Mouse (Mus musculus) myocyte (in vitro differentiated cells): ENCODE results near the gene Prpf31. TPM values are rescaled to one million over a fixed set of nuclear protein-coding genes. Genes with fewer than 3 reads are reported as not detected.

Source experiments
- H3K27me3 ChIP-seq: one replicate; pipeline ENCODE4 v1.6.1; 2011; ENCODE audit not compliant: control insufficient read depth, insufficient read depth, insufficient read length
- H3K36me3 ChIP-seq: one replicate; pipeline ENCODE4 v1.6.1; 2011; ENCODE audit not compliant: control insufficient read depth, insufficient read depth
- H3K4me2 ChIP-seq: one replicate; pipeline ENCODE4 v1.6.1; 2011; ENCODE audit warnings: low read depth, control low read depth
- H3K4me3 ChIP-seq: one replicate; pipeline ENCODE4 v1.5.1; 2011; ENCODE audit warnings: mild to moderate bottlenecking, control low read depth, moderate library complexity
- H3K79me2 ChIP-seq: one replicate; pipeline ENCODE4 v1.6.1; 2011; ENCODE audit not compliant: control insufficient read depth, insufficient read depth
- H3ac ChIP-seq: one replicate; pipeline ENCODE4 v1.6.1; 2011; ENCODE audit not compliant: control insufficient read depth, insufficient read length
- CEBPB ChIP-seq: IDR thresholded peaks from 2 replicates; pipeline ENCODE4 v1.6.1; 2011; ENCODE audit warnings: mild to moderate bottlenecking, moderate library complexity; ENCODE audit not compliant: poor library complexity, insufficient read depth, severe bottlenecking
- E2F4 ChIP-seq: IDR thresholded peaks from one replicate; pipeline ENCODE4 v1.6.1; 2011; ENCODE audit warnings: mild to moderate bottlenecking, control low read depth, moderate library complexity; ENCODE audit not compliant: insufficient read depth
- MAX ChIP-seq: IDR thresholded peaks from one replicate; pipeline ENCODE4 v1.6.1; 2011; ENCODE audit warnings: low read depth, mild to moderate bottlenecking, control low read depth
- MYOD1 ChIP-seq, 3 experiments: IDR thresholded peaks; one replicate each; pipeline ENCODE4 v1.6.1; 2011; ENCODE audit warnings: control low read depth in 2 of 3, low read depth in 2 of 3, mild to moderate bottlenecking in 2 of 3, moderate library complexity in 1 of 3; ENCODE audit not compliant: insufficient read length in 2 of 3, control insufficient read depth in 1 of 3
- MYOG ChIP-seq, 3 experiments: IDR thresholded peaks; one replicate each; pipeline ENCODE4 v1.6.1; 2011; ENCODE audit warnings: control low read depth in 2 of 3, low read depth in 2 of 3, mild to moderate bottlenecking in 2 of 3; ENCODE audit not compliant: insufficient read length in 2 of 3, control insufficient read depth in 1 of 3, insufficient read depth in 1 of 3
- POLR2A ChIP-seq: IDR thresholded peaks from one replicate; pipeline ENCODE4 v1.6.1; 2011; ENCODE audit warnings: low read depth, mild to moderate bottlenecking, control low read depth, moderate library complexity; ENCODE audit not compliant: insufficient read length
- POLR2AphosphoS2 ChIP-seq: IDR thresholded peaks from one replicate; pipeline ENCODE4 v1.6.1; 2011; ENCODE audit warnings: low read depth, control low read depth; ENCODE audit not compliant: insufficient read length
- REST ChIP-seq: IDR thresholded peaks from one replicate; pipeline ENCODE4 v1.6.1; 2011; ENCODE audit warnings: mild to moderate bottlenecking, control low read depth, moderate library complexity; ENCODE audit not compliant: insufficient read depth, insufficient read length
- SRF ChIP-seq: IDR thresholded peaks from one replicate; pipeline ENCODE4 v1.6.1; 2011; ENCODE audit warnings: low read depth; ENCODE audit not compliant: control insufficient read depth, insufficient read length
- TCF12 ChIP-seq: IDR thresholded peaks from one replicate; pipeline ENCODE4 v1.6.1; 2011; ENCODE audit warnings: mild to moderate bottlenecking, control low read depth; ENCODE audit not compliant: poor library complexity, insufficient read depth, severe bottlenecking
- TCF3 ChIP-seq: IDR thresholded peaks from one replicate; pipeline ENCODE4 v1.6.1; 2011; ENCODE audit warnings: low read depth, control low read depth; ENCODE audit not compliant: insufficient read length
- USF1 ChIP-seq: IDR thresholded peaks from one replicate; pipeline ENCODE4 v1.6.1; 2011; ENCODE audit warnings: low read depth, mild to moderate bottlenecking, control low read depth, moderate library complexity
- polyA plus RNA-seq: library from polyadenylated mRNA; unstranded; fragments of >200 nt; fragmentation: generic; extraction: Trizol; gene quantifications from one replicate; pipeline ENCODE4 v1.2.1, GENCODE M21; 2012; ENCODE audit warnings: missing spikeins

Gene Prpf31
- polyA plus RNA-seq, 1 experiment: 54.8 TPM

- Histone ChIP-seq H3K27me3 (no peaks in the 10 kb centered on the region), H3ac (peak overlapping the region; percentile 73), H3K36me3 (peaks cover 14% of the 10 kb centered on the region), H3K79me2 (peaks cover 46% of the 10 kb centered on the region), H3K4me2 (peak overlapping the region; percentile 90), H3K4me3 (peak overlapping the region; percentile 68)
- no peak for TF ChIP-seq REST
- no peak for TF ChIP-seq CEBPB
- TF ChIP-seq TCF12: no peak
- no peak for TF ChIP-seq POLR2A
- no peak for TF ChIP-seq MYOG (IDR thresholded peaks at IDR 0.05; ENCODE audit: control insufficient read depth in 1 of 3, insufficient read depth in 1 of 3, insufficient read length in 2 of 3, low read depth in 2 of 3)
- no peak for TF ChIP-seq USF1
- no peak for TF ChIP-seq SRF
- no peak for TF ChIP-seq MYOD1 (IDR thresholded peaks at IDR 0.05; ENCODE audit: control insufficient read depth in 1 of 3, insufficient read length in 2 of 3, low read depth in 2 of 3)
- no peak for TF ChIP-seq MAX
- no peak for TF ChIP-seq TCF3
These were observed 16.9 kb downstream of the Prpf31 start for GRCm38 (mm10) chr7:3646641-3647040.

- no peak overlapping the region for H3K4me2 ChIP-seq
- H3K27me3 ChIP-seq: no peaks in the 10 kb centered on the region
These were observed 27.2 kb downstream of the Prpf31 start for GRCm38 (mm10) chr7:3656966-3657365.

GRCm38 (mm10) chr7:3658578-3658977 lies 28.8 kb downstream of the Prpf31 start:
- no peak overlapping the region for H3K4me2 ChIP-seq
- peaks cover 15% of the 10 kb centered on the region for H3K36me3 ChIP-seq
- no peaks in the 10 kb centered on the region for H3K27me3 ChIP-seq
- no peak overlapping the region for H3K4me3 ChIP-seq
- H3ac ChIP-seq: no peak overlapping the region
- H3K79me2 ChIP-seq: no peaks in the 10 kb centered on the region
- TF ChIP-seq REST (no peak), E2F4 (no peak), POLR2A (no peak), CEBPB (no peak), MYOD1 (IDR thresholded peaks at IDR 0.05; ENCODE audit: control insufficient read depth in 1 of 3, insufficient read length in 2 of 3, low read depth in 2 of 3) (no peak)

More at GRCm38 (mm10) chr7:3656966-3657365, 27.2 kb downstream of the Prpf31 start:
- Histone ChIP-seq H3K4me3 (no peak overlapping the region), H3K79me2 (peaks cover 4% of the 10 kb centered on the region), H3ac (no peak overlapping the region), H3K36me3 (peaks cover 19% of the 10 kb centered on the region)
- TF ChIP-seq MYOG (IDR thresholded peaks at IDR 0.05; ENCODE audit: control insufficient read depth in 1 of 3, insufficient read depth in 1 of 3, insufficient read length in 2 of 3, low read depth in 2 of 3) (no peak), MYOD1 (IDR thresholded peaks at IDR 0.05; ENCODE audit: control insufficient read depth in 1 of 3, insufficient read length in 2 of 3, low read depth in 2 of 3) (no peak), REST (no peak), USF1 (no peak), POLR2A (no peak), POLR2AphosphoS2 (no peak), SRF (no peak), E2F4 (no peak), TCF12 (no peak), CEBPB (no peak), MAX (no peak), TCF3 (no peak)

GRCm38 (mm10) chr7:3664524-3665214 lies 34.9 kb downstream of the Prpf31 start:
- H3K4me3 ChIP-seq: peak overlapping the region; percentile 45
- no peaks in the 10 kb centered on the region for H3K27me3 ChIP-seq
- H3ac ChIP-seq: peak overlapping the region; percentile 3
- TF ChIP-seq SRF: no peak
- no peak for TF ChIP-seq USF1
- no peak for TF ChIP-seq POLR2A
- no peak for TF ChIP-seq TCF3
- TF ChIP-seq E2F4: no peak
- TF ChIP-seq MAX: no peak
- H3K4me2 ChIP-seq: peak overlapping the region; percentile 90
- peaks cover 15% of the 10 kb centered on the region for H3K36me3 ChIP-seq
- peaks cover 13% of the 10 kb centered on the region for H3K79me2 ChIP-seq

GRCm38 (mm10) chr7:3665215-3666114 lies 35.7 kb downstream of the Prpf31 start, which contains the start of gene Leng1:
Gene Leng1, minus strand, starts transcription at chr7:3665840.
- Histone ChIP-seq H3K4me3 (peak within 1 kb of the TSS; percentile 45), H3K27me3 (no peaks in the 10 kb centered on the region), H3K4me2 (peak within 1 kb of the TSS; percentile 90), H3K79me2 (peaks cover 13% of the 10 kb centered on the region), H3K36me3 (peaks cover 15% of the 10 kb centered on the region), H3ac (peak within 1 kb of the TSS; percentile 3)
- TF ChIP-seq SRF (peak; percentile 50), MAX (no peak), CEBPB (no peak), POLR2AphosphoS2 (peak; percentile 97), POLR2A (peak; percentile 95)
